Mouse (Mus musculus) lung, embryonic 14.5 days (tissue): ENCODE data around the gene Mcu. TPM values are rescaled to one million over a fixed set of nuclear protein-coding genes. Genes with fewer than 3 reads are reported as not detected.
A peak's percentile ranks its signal among the peaks of the same experiment; 100 is the strongest.

Source experiments
- ATAC-seq: fragments of 200-750 bp; cut with Nextera tagmentation; 2 replicates; pipeline ENCODE4 v1.8.0; 2017; ENCODE audit warnings: mild to moderate bottlenecking, moderate TSS enrichment, moderate library complexity; ENCODE audit not compliant: insufficient read depth
- DNase-seq: peaks from one replicate; pipeline ENCODE4 v3.0.0-alpha.2; 2015
- H3K27ac ChIP-seq: fragments of 300-500 bp; sonication (generic); 2 replicates; pipeline ENCODE4 v1.5.1; 2014; ENCODE audit warnings: low read depth, mild to moderate bottlenecking, moderate library complexity
- H3K27me3 ChIP-seq: fragments of 300-500 bp; sonication (generic); 2 replicates; pipeline ENCODE4 v1.6.1; 2014; ENCODE audit warnings: low read length, control low read depth; ENCODE audit not compliant: insufficient read depth
- H3K36me3 ChIP-seq: fragments of 300-500 bp; sonication (generic); 2 replicates; pipeline ENCODE4 v1.6.1; 2014; ENCODE audit warnings: control low read depth; ENCODE audit not compliant: insufficient read depth
- H3K4me1 ChIP-seq: fragments of 300-500 bp; sonication (generic); 2 replicates; pipeline ENCODE4 v1.6.1; 2014; ENCODE audit warnings: antibody characterized with exemption, control low read depth; ENCODE audit not compliant: insufficient read depth
- H3K4me2 ChIP-seq: fragments of 300-500 bp; sonication (generic); 2 replicates; pipeline ENCODE4 v1.6.1; 2014; ENCODE audit warnings: mild to moderate bottlenecking
- H3K4me3 ChIP-seq: fragments of 300-500 bp; sonication (generic); 2 replicates; pipeline ENCODE4 v1.5.1; 2014; ENCODE audit warnings: low read depth, low read length
- H3K9ac ChIP-seq: fragments of 300-500 bp; sonication (generic); 2 replicates; pipeline ENCODE4 v1.6.1; 2014
- H3K9me3 ChIP-seq: fragments of 300-500 bp; sonication (generic); 2 replicates; pipeline ENCODE4 v1.6.1; 2016; ENCODE audit warnings: low read depth, low read length, control low read depth
- CTCF ChIP-seq: IDR thresholded peaks from 2 replicates; pipeline ENCODE4 v1.5.1; 2016; ENCODE audit warnings: antibody characterized with exemption, low read depth
- WGBS: fragments of 180-500 bp; shearing (Covaris S2); extraction: QIAGEN DNeasy Blood & Tissue Kit; methylation state at CpG from one replicate; pipeline ENCODE4 v1.1.7; 2014; 5-methylcytosine and 5-hydroxymethylcytosine counted together
- polyA plus RNA-seq: library from polyadenylated mRNA; unstranded; fragments of >200 nt; fragmentation: Nextera tagmentation; extraction: Ambion mirVana; gene quantifications from 2 replicates; pipeline ENCODE4 v1.2.1, GENCODE M21; 2014

Mcu gene
- polyA plus RNA-seq, 1 experiment from 2014 or later = 32.4 TPM

GRCm38 (mm10) chr10:59547426-59547825 lies 69.1 kb downstream of the Mcu start:
- DNase-seq = no peak
- Histone ChIP-seq H3K4me2 (no peak overlapping the region), H3K27me3 (no peaks in the 10 kb centered on the region), H3K27ac (no peak overlapping the region), H3K4me1 (0 out of 2 replicates have a peak, but pooled peaks cover 4% of the 10 kb centered on the region), H3K36me3 (0 out of 2 replicates have a peak, but pooled peaks cover 5% of the 10 kb centered on the region), H3K9ac (no peak overlapping the region), H3K9me3 (peaks cover 17% of the 10 kb centered on the region; the same call in 1 of the 2 replicates), H3K4me3 (no peak overlapping the region)
- no peak for ATAC-seq
- WGBS = 39% methylated on average over 7 of the region's 7 CpGs
- TF ChIP-seq CTCF = no peak

- H3K27ac ChIP-seq = no peak overlapping the region
- no peak for ATAC-seq
- 92% methylated on average over 7 of the region's 7 CpGs for WGBS
Measured at GRCm38 (mm10) chr10:59545169-59545568, 71.3 kb downstream of the Mcu start.

GRCm38 (mm10) chr10:59543351-59543750 lies 73.1 kb downstream of the Mcu start:
- no peak for TF ChIP-seq CTCF
- DNase-seq = peak; percentile 55
- WGBS = 68% methylated on average over 9 of the region's 9 CpGs
- Histone ChIP-seq H3K9ac (no peak overlapping the region), H3K36me3 (0 out of 2 replicates have a peak, but pooled peaks cover 5% of the 10 kb centered on the region), H3K4me3 (no peak overlapping the region), H3K27ac (no peak overlapping the region), H3K4me2 (no peak overlapping the region), H3K9me3 (peaks cover 17% of the 10 kb centered on the region; the same call in 1 of the 2 replicates), H3K27me3 (no peaks in the 10 kb centered on the region), H3K4me1 (peaks cover 15% of the 10 kb centered on the region)
- ATAC-seq = no peak

More at GRCm38 (mm10) chr10:59545169-59545568, 71.3 kb downstream of the Mcu start:
- H3K9ac ChIP-seq = no peak overlapping the region
- TF ChIP-seq CTCF = no peak
- no peak overlapping the region for H3K4me3 ChIP-seq
- peaks cover 17% of the 10 kb centered on the region; the same call in 1 of the 2 replicates for H3K9me3 ChIP-seq
- no peaks in the 10 kb centered on the region for H3K27me3 ChIP-seq
- no peak for DNase-seq
- no peak overlapping the region for H3K4me2 ChIP-seq
- 0 out of 2 replicates have a peak, but pooled peaks cover 4% of the 10 kb centered on the region for H3K4me1 ChIP-seq
- 0 out of 2 replicates have a peak, but pooled peaks cover 5% of the 10 kb centered on the region for H3K36me3 ChIP-seq

GRCm38 (mm10) chr10:59541466-59541865 lies 75.0 kb downstream of the Mcu start:
- H3K36me3 ChIP-seq = 0 out of 2 replicates have a peak, but pooled peaks cover 5% of the 10 kb centered on the region
- H3K4me1 ChIP-seq = peaks cover 15% of the 10 kb centered on the region
- 91% methylated on average over 11 of the region's 11 CpGs for whole genome bisulfite sequencing
- ATAC-seq (no peak), DNase-seq (no peak)
- no peak overlapping the region for H3K4me3 ChIP-seq
- no peaks in the 10 kb centered on the region for H3K27me3 ChIP-seq
- H3K27ac ChIP-seq = no peak overlapping the region
- no peak overlapping the region for H3K9ac ChIP-seq
- no peak for TF ChIP-seq CTCF
- no peak overlapping the region for H3K4me2 ChIP-seq
- H3K9me3 ChIP-seq = peaks cover 4% of the 10 kb centered on the region; the same call in 1 of the 2 replicates

GRCm38 (mm10) chr10:59540596-59540995 lies 75.9 kb downstream of the Mcu start:
- H3K9ac ChIP-seq = no peak overlapping the region
- DNase-seq (no peak), ATAC-seq (no peak)
- no peak overlapping the region for H3K4me3 ChIP-seq
- 64% methylated on average over 3 of the region's 3 CpGs for WGBS
- H3K4me2 ChIP-seq = no peak overlapping the region
- no peak for TF ChIP-seq CTCF
- H3K4me1 ChIP-seq = peaks cover 15% of the 10 kb centered on the region
- no peaks in the 10 kb centered on the region for H3K36me3 ChIP-seq
- no peak overlapping the region for H3K27ac ChIP-seq
- no peaks in the 10 kb centered on the region for H3K27me3 ChIP-seq
- H3K9me3 ChIP-seq = no peaks in the 10 kb centered on the region

GRCm38 (mm10) chr10:59540081-59540480 lies 76.4 kb downstream of the Mcu start:
- no peak for ATAC-seq
- H3K27ac ChIP-seq = no peak overlapping the region
- H3K9ac ChIP-seq = no peak overlapping the region
- no peak overlapping the region for H3K4me2 ChIP-seq
- WGBS = 80% methylated on average over 3 of the region's 3 CpGs
- no peak for DNase-seq
- no peaks in the 10 kb centered on the region for H3K36me3 ChIP-seq
- no peak overlapping the region for H3K4me3 ChIP-seq
- no peaks in the 10 kb centered on the region for H3K9me3 ChIP-seq
- peaks cover 15% of the 10 kb centered on the region for H3K4me1 ChIP-seq
- H3K27me3 ChIP-seq = no peaks in the 10 kb centered on the region
- no peak for TF ChIP-seq CTCF

- H3K4me2 ChIP-seq = peak overlapping the region; percentile 66
- no peaks in the 10 kb centered on the region for H3K36me3 ChIP-seq
- H3K4me1 ChIP-seq = peaks cover 15% of the 10 kb centered on the region
- DNase-seq = peak; percentile 78
- TF ChIP-seq CTCF = no peak
- WGBS = 1% methylated on average over 12 of the region's 12 CpGs
- no peaks in the 10 kb centered on the region for H3K27me3 ChIP-seq
- peak; percentile 71; the same call in 1 of the 2 replicates for ATAC-seq
- H3K27ac ChIP-seq = no peak overlapping the region
- no peaks in the 10 kb centered on the region for H3K9me3 ChIP-seq
- peak overlapping the region; percentile 31 for H3K4me3 ChIP-seq
- peak overlapping the region; percentile 38; the same call in 1 of the 2 replicates for H3K9ac ChIP-seq
Measured at GRCm38 (mm10) chr10:59539533-59539875, 77.0 kb downstream of the Mcu start.
